Mouse (Mus musculus): Measurements from ENCODE around the gene Gtf3a.
"Not testable (repeated sequence)": the region's sequence is repeated elsewhere in the genome, so short reads cannot be mapped to it uniquely, and the experiment has no call there.

Gtf3a gene

GRCm38 (mm10) chr5:146937541-146938503 lies 10.6 kb upstream of the Gtf3a start:
- no peak for DNase-seq (ENCODE audit: low read depth, low spot score)

- DNase-seq (ENCODE audit: low read depth, low spot score) = no peak
Measured at GRCm38 (mm10) chr5:146939109-146939796, 9.2 kb upstream of the Gtf3a start.

DNA sequence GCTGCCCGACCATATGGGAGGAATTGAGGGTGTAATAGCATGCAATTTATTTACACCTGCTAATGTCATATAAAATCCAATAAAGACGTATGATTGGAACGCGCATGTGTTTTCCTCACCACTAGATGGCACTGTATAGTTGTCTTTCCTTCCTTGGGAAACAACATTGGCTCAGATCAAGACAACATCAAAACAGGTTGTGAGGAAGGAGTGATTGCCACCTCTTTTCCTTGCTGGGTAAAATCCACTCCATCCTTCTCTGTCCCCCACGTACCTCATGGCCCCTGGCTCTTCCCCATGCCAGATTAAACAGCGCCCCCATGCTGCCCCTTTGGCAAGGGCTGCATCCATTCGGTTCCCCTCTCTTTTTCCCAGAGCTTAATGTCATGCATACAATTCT lies 8.2 kb upstream of the Gtf3a start:
- DNase-seq (ENCODE audit: low read depth, low spot score) = peak; percentile 52

GRCm38 (mm10) chr5:146941939-146942338 lies 6.5 kb upstream of the Gtf3a start:
- not testable (repeated sequence) for DNase-seq (ENCODE audit: low read depth, low spot score)

GRCm38 (mm10) chr5:146942965-146943364 lies 5.5 kb upstream of the Gtf3a start:
- no peak for DNase-seq (ENCODE audit: low read depth, low spot score)

DNA sequence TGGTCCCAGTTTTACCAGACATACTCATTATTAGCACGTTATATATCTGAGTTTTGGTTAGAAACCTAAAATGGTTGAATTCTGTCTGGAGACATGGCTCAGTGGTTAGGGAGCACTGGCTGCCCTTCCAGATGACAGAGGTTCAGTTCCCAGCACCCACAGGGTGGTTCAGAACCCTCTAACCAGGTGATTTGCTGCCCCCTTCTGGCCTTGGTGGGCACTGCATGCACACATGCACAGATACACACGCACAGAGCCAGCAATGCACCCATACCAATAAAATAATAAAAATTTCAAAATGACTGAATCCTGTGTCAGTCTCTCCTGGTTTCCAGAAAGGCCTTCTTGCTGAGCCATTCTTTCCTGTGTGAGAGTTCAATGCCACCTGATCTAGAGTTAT lies 3.9 kb upstream of the Gtf3a start:
- DNase-seq (ENCODE audit: low read depth, low spot score) = no peak

DNA sequence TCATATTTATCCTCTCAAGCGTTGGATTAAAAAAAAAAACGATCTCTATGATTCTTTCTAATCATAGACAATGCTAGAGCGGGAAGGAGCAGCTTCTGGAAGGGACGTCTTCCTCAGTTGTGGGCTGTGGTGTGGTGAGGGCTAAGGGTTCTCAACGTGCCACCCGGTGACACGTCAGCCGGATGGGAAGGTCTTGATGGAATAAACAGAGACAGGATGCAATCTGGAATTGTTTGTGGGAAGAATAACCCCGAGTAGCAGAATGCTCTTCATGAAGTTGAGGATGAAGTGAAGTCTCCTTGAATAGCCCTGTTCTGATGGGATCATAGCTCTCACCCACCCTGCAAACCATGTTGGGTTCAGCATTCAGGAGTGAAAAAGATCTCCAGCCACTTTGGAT lies 1.8 kb upstream of the Gtf3a start:
- DNase-seq (ENCODE audit: low read depth, low spot score) = no peak

GRCm38 (mm10) chr5:146947497-146947896 lies 960 bp upstream of the Gtf3a start:
- no peak for DNase-seq (ENCODE audit: low read depth, low spot score)

- DNase-seq (ENCODE audit: low read depth, low spot score) = no peak
Measured at GRCm38 (mm10) chr5:146948041-146948507, 383 bp upstream of the Gtf3a start.

GRCm38 (mm10) chr5:146954576-146954975 lies 6.1 kb downstream of the Gtf3a start:
- no peak for DNase-seq (ENCODE audit: low read depth, low spot score)

DNA sequence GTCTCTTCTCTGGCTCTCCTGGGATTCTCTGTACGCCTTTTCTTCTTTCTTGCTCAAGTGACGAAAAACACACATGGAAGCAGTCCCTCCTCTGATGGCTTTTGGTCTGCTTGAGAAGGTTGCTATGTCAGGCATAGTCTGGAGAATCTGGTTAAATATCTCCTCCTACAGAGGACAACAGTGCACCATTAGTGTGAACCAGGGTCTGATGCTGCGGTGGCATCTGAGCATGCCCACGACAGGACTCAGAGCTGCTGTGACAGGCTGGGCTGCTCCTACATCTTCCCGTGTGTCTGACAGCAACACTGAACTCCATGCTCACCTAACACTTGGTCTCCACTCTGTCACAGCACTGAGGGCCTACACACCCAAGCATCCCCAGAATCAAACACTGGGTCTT lies 7.2 kb downstream of the Gtf3a start:
- no peak for DNase-seq (ENCODE audit: low read depth, low spot score)

GRCm38 (mm10) chr5:146956678-146957077 lies 8.2 kb downstream of the Gtf3a start:
- no peak for DNase-seq (ENCODE audit: low read depth, low spot score)

GRCm38 (mm10) chr5:146963118-146963936 lies 14.9 kb downstream of the Gtf3a start, which contains the start of gene Mtif3:
Mtif3 (minus strand) TSS chr5:146963800.
- peak; percentile 98 for DNase-seq (ENCODE audit: low read depth, low spot score)

DNA sequence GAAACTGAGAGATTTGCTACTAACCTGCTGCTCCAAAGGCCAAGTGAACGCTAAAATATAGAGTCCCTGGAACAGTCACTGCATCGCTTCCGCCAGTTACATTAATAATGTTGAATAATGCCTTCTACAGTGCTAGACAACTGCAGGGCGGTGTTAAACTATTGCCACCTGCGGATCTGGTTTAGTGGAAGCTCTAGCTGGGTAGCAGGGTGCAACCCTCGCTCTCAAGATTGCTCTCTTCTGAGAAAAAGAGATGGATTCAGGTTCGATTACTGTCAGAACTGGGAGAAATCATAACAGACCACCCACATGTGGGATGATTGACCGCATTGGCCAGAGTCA lies 15.5 kb downstream of the Gtf3a start:
- no peak for DNase-seq (ENCODE audit: low read depth, low spot score)

- DNase-seq (ENCODE audit: low read depth, low spot score) = no peak
Measured at GRCm38 (mm10) chr5:146968695-146969393, 20.4 kb downstream of the Gtf3a start.

DNA sequence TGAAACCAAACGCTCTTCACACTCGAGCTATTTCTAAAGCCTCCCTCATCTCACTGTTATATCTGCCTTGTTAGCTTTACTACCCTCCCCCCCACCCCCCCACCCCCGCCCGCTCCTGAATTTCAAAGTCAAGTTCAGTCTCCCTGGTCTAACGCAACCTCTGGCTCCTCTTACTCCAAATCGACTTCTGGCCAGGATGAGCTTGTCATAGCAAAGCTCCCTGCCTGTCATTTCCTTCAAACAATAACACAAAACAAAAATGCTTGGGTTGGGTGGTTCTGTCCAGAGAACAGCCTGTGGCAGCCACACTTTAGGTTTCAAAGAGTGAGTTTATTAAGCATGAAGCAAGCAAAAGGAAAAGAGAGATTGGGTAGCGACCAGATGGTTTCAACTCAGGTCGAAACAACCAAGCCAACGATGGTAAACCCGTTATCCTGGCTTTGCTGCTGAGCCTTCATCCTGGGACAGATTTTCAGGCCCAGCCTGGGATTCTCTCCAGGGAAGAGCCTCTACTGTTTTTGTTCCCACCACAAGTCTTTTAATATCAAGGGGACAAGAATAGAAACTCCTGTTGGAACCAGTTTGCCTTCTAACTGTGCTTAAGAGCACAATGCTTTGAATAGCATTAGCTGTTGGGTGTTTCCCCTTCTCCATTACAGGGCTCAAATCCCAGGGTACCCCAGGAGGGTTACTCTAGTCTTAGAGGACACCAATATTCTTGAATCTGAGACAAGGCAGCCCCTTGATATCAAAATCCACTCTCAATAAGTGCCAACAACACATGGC lies 23.5 kb downstream of the Gtf3a start:
- DNase-seq (ENCODE audit: low read depth, low spot score) = no peak

GRCm38 (mm10) chr5:146973353-146973752 lies 24.9 kb downstream of the Gtf3a start:
- no peak for DNase-seq (ENCODE audit: low read depth, low spot score)

- DNase-seq (ENCODE audit: low read depth, low spot score) = no peak
Measured at GRCm38 (mm10) chr5:146973858-146974780, 25.7 kb downstream of the Gtf3a start.

GRCm38 (mm10) chr5:146974781-146975123 lies 26.3 kb downstream of the Gtf3a start:
- peak; percentile 67 for DNase-seq (ENCODE audit: low read depth, low spot score)
